Mouse (Mus musculus): ENCODE measurements around the gene S100a3. TPM values are rescaled to one million over a fixed set of nuclear protein-coding genes. Genes with fewer than 3 reads are reported as not detected.

S100a3 gene
- polyA plus RNA-seq, 1 experiment from 2014 or later, result not detected

GRCm38 (mm10) chr3:90615415-90615814 is 55.0 kb downstream of the S100a3 start:
- H3K36me3 ChIP-seq (ENCODE audit: control insufficient read depth, insufficient read depth, low read length), result no peaks in the 10 kb centered on the region
- H3K9ac ChIP-seq (ENCODE audit: low read length), result no peak overlapping the region
- H3K4me3 ChIP-seq (ENCODE audit: low read depth, low read length), result no peak overlapping the region
- 13% methylated on average over 7 of the region's 7 CpGs for WGBS
- no peak overlapping the region for H3K27ac ChIP-seq (ENCODE audit: low read depth, low read length)
- H3K9me3 ChIP-seq (ENCODE audit: control insufficient read depth, low read length), result peaks cover 3% of the 10 kb centered on the region; the same call in 1 of the 2 replicates
- DNase-seq (ENCODE audit: low spot score) (peak; percentile 63), ATAC-seq (replicated peaks; ENCODE audit: low FRiP score) (peak; percentile 53)
- no peak overlapping the region for H3K4me2 ChIP-seq (ENCODE audit: low read depth, low read length, severe bottlenecking)
- no peaks in the 10 kb centered on the region; the same call in 1 of the 2 replicates for H3K27me3 ChIP-seq (ENCODE audit: control insufficient read depth, insufficient read depth, low read length)
- H3K4me1 ChIP-seq (replicated peaks; ENCODE audit: control insufficient read depth, insufficient read depth, low read length), result peaks cover 5% of the 10 kb centered on the region; the same call in 1 of the 2 replicates

DNA sequence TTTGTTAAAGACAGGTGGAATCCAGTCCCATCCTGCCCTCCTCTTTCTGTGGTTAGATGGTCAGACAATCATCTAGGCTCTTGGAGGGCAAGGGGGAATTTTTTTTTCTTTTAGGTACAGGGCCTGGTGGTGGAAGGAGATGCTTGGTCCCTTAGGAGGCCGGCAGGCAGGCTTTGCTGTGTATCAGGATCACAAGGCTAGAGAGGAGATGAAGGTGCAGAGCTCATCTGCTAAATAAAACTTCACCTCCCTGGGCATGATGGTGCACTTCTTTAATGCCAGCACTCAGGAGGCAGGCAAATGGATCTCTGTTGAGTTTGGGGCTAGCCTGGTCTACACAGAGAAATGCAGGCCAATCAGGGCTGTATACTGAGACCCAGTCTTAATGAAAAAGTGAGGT is 55.5 kb downstream of the S100a3 start:
- Histone ChIP-seq H3K9ac (ENCODE audit: low read length) (no peak overlapping the region), H3K27ac (ENCODE audit: low read depth, low read length) (no peak overlapping the region), H3K4me2 (ENCODE audit: low read depth, low read length, severe bottlenecking) (no peak overlapping the region), H3K4me3 (ENCODE audit: low read depth, low read length) (no peak overlapping the region), H3K4me1 (replicated peaks; ENCODE audit: control insufficient read depth, insufficient read depth, low read length) (peaks cover 5% of the 10 kb centered on the region; the same call in 1 of the 2 replicates), H3K9me3 (ENCODE audit: control insufficient read depth, low read length) (peaks cover 3% of the 10 kb centered on the region; the same call in 1 of the 2 replicates), H3K36me3 (ENCODE audit: control insufficient read depth, insufficient read depth, low read length) (no peaks in the 10 kb centered on the region), H3K27me3 (ENCODE audit: control insufficient read depth, insufficient read depth, low read length) (no peaks in the 10 kb centered on the region; the same call in 1 of the 2 replicates)
- 87% methylated on average over 1 of the region's 1 CpGs for WGBS
- DNase-seq (ENCODE audit: low spot score) (no peak), ATAC-seq (replicated peaks; ENCODE audit: low FRiP score) (no peak)

DNA sequence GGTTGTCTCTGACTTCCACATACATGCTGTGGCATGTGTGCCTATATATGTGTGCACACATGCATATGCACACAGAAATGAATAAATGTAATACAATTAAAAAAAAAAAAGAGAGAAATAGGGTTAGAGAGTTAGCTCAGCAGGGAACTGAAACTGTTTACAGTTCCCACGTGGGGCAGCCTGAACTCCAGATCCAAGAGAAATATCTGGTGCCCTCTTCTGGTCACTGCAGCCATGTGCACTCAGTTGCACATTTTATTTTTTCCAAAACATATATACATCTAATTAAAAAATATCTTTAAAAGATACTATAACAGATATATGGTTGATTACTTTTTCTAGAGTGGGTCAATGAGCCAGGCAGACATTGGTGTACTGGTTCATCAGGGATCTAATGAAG is 57.2 kb downstream of the S100a3 start:
- peaks cover 5% of the 10 kb centered on the region; the same call in 1 of the 2 replicates for H3K4me1 ChIP-seq (replicated peaks; ENCODE audit: control insufficient read depth, insufficient read depth, low read length)
- WGBS, result 24% methylated on average over 1 of the region's 1 CpGs
- no peak for ATAC-seq (replicated peaks; ENCODE audit: low FRiP score)

GRCm38 (mm10) chr3:90621552-90621951 is 61.2 kb downstream of the S100a3 start:
- Histone ChIP-seq H3K9ac (ENCODE audit: low read length) (no peak overlapping the region), H3K4me1 (replicated peaks; ENCODE audit: control insufficient read depth, insufficient read depth, low read length) (peaks cover 9% of the 10 kb centered on the region; the same call in 1 of the 2 replicates), H3K36me3 (ENCODE audit: control insufficient read depth, insufficient read depth, low read length) (no peaks in the 10 kb centered on the region), H3K4me2 (ENCODE audit: low read depth, low read length, severe bottlenecking) (no peak overlapping the region), H3K27me3 (ENCODE audit: control insufficient read depth, insufficient read depth, low read length) (no peaks in the 10 kb centered on the region), H3K4me3 (ENCODE audit: low read depth, low read length) (no peak overlapping the region), H3K27ac (ENCODE audit: low read depth, low read length) (no peak overlapping the region), H3K9me3 (ENCODE audit: control insufficient read depth, low read length) (peaks cover 3% of the 10 kb centered on the region; the same call in 1 of the 2 replicates)
- ATAC-seq (replicated peaks; ENCODE audit: low FRiP score) (no peak), DNase-seq (ENCODE audit: low spot score) (no peak)
- 56% methylated on average over 7 of the region's 7 CpGs for WGBS

More for the DNA sequence above, 57.2 kb downstream of the S100a3 start:
- no peak for DNase-seq (ENCODE audit: low spot score)
- no peaks in the 10 kb centered on the region; the same call in 1 of the 2 replicates for H3K27me3 ChIP-seq (ENCODE audit: control insufficient read depth, insufficient read depth, low read length)
- H3K4me2 ChIP-seq (ENCODE audit: low read depth, low read length, severe bottlenecking), result no peak overlapping the region
- H3K36me3 ChIP-seq (ENCODE audit: control insufficient read depth, insufficient read depth, low read length), result no peaks in the 10 kb centered on the region
- no peak overlapping the region for H3K27ac ChIP-seq (ENCODE audit: low read depth, low read length)
- H3K4me3 ChIP-seq (ENCODE audit: low read depth, low read length), result no peak overlapping the region
- no peak overlapping the region for H3K9ac ChIP-seq (ENCODE audit: low read length)
- H3K9me3 ChIP-seq (ENCODE audit: control insufficient read depth, low read length), result peaks cover 3% of the 10 kb centered on the region; the same call in 1 of the 2 replicates

- peak; percentile 72 for DNase-seq (ENCODE audit: low spot score)
- no peak overlapping the region for H3K4me3 ChIP-seq (ENCODE audit: low read depth, low read length)
Observed at GRCm38 (mm10) chr3:90623435-90624071, 63.2 kb downstream of the S100a3 start.

DNA sequence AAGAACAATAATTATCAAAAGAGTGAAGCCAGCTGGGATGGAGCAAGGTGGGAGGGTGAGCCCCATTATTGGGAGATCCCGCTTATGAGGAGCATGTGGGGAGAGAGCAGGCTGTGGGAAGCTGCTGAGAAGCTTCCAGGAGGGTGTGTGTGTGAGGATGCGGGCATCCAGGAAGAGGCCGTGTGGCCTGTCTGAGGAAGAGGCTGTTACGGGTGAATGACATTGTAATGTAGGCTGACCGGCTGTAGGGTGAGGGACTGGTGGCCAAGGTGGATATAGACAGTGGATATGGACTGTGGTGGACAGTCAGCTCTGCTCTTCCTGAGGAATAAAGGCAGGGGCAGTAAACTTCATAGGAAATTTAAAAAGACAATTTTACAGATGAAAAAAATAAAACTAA is 65.1 kb downstream of the S100a3 start:
- Histone ChIP-seq H3K9me3 (ENCODE audit: control insufficient read depth, low read length) (no peaks in the 10 kb centered on the region), H3K27me3 (ENCODE audit: control insufficient read depth, insufficient read depth, low read length) (no peaks in the 10 kb centered on the region), H3K4me1 (replicated peaks; ENCODE audit: control insufficient read depth, insufficient read depth, low read length) (peaks cover 9% of the 10 kb centered on the region; the same call in 1 of the 2 replicates), H3K27ac (ENCODE audit: low read depth, low read length) (no peak overlapping the region), H3K9ac (ENCODE audit: low read length) (no peak overlapping the region), H3K4me3 (ENCODE audit: low read depth, low read length) (no peak overlapping the region), H3K4me2 (ENCODE audit: low read depth, low read length, severe bottlenecking) (no peak overlapping the region), H3K36me3 (ENCODE audit: control insufficient read depth, insufficient read depth, low read length) (no peaks in the 10 kb centered on the region)
- WGBS, result 82% methylated on average over 5 of the region's 5 CpGs
- no peak for DNase-seq (ENCODE audit: low spot score)
- no peak for ATAC-seq (replicated peaks; ENCODE audit: low FRiP score)

More at GRCm38 (mm10) chr3:90623435-90624071, 63.2 kb downstream of the S100a3 start:
- 18% methylated on average over 2 of the region's 2 CpGs for WGBS
- H3K27ac ChIP-seq (ENCODE audit: low read depth, low read length), result peak overlapping the region; percentile 27
- no peaks in the 10 kb centered on the region for H3K27me3 ChIP-seq (ENCODE audit: control insufficient read depth, insufficient read depth, low read length)
- H3K4me1 ChIP-seq (replicated peaks; ENCODE audit: control insufficient read depth, insufficient read depth, low read length), result peaks cover 9% of the 10 kb centered on the region; the same call in 1 of the 2 replicates
- H3K4me2 ChIP-seq (ENCODE audit: low read depth, low read length, severe bottlenecking), result no peak overlapping the region
- H3K9me3 ChIP-seq (ENCODE audit: control insufficient read depth, low read length), result no peaks in the 10 kb centered on the region
- H3K36me3 ChIP-seq (ENCODE audit: control insufficient read depth, insufficient read depth, low read length), result no peaks in the 10 kb centered on the region
- H3K9ac ChIP-seq (ENCODE audit: low read length), result no peak overlapping the region
- peak; percentile 72 for ATAC-seq (replicated peaks; ENCODE audit: low FRiP score)

DNA sequence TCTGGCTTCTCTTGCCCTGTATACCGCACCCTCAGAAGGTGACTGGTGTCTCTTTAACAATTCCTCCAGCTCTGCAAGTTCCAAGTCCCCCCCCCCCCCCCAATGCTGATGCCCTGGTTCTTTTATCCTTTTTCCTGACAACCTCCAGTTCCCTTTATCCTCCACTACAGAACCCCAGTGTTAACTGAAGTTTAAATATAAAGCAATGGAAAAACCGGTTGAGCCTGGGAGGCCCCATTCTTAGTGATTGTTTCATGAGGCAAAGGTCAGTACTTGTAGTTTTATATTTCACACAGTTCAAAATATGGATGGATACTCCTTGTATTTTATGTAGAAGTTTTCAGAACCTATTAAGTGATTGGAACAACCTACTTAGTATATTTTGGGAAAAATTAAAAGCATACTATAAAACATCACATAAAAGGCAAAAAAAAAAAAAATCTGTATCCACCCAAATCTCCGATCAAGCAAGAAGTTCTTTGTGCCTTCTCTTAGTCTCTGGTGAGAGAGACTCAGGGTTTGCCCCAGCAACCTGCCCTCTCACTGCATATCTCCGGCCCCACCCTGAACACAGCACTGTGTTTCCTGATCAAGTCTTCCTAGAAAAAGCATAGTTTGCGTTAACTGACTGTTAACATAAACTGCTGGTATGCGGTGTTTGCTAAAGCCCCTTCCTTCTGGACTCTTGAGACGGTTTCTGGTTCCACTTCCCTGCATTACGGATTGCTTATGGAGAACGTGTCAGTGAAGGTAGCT is 66.1 kb downstream of the S100a3 start:
- Histone ChIP-seq H3K4me2 (ENCODE audit: low read depth, low read length, severe bottlenecking) (no peak overlapping the region), H3K9me3 (ENCODE audit: control insufficient read depth, low read length) (no peaks in the 10 kb centered on the region), H3K4me3 (ENCODE audit: low read depth, low read length) (no peak overlapping the region), H3K27me3 (ENCODE audit: control insufficient read depth, insufficient read depth, low read length) (no peaks in the 10 kb centered on the region), H3K36me3 (ENCODE audit: control insufficient read depth, insufficient read depth, low read length) (no peaks in the 10 kb centered on the region), H3K27ac (ENCODE audit: low read depth, low read length) (no peak overlapping the region), H3K4me1 (replicated peaks; ENCODE audit: control insufficient read depth, insufficient read depth, low read length) (peaks cover 9% of the 10 kb centered on the region; the same call in 1 of the 2 replicates), H3K9ac (ENCODE audit: low read length) (no peak overlapping the region)
- WGBS, result 81% methylated on average over 9 of the region's 9 CpGs
- ATAC-seq (replicated peaks; ENCODE audit: low FRiP score) (no peak), DNase-seq (ENCODE audit: low spot score) (peak; percentile 25)

GRCm38 (mm10) chr3:90627366-90627765 is 67.0 kb downstream of the S100a3 start:
- Histone ChIP-seq H3K36me3 (ENCODE audit: control insufficient read depth, insufficient read depth, low read length) (no peaks in the 10 kb centered on the region), H3K4me3 (ENCODE audit: low read depth, low read length) (no peak overlapping the region), H3K27ac (ENCODE audit: low read depth, low read length) (no peak overlapping the region), H3K27me3 (ENCODE audit: control insufficient read depth, insufficient read depth, low read length) (no peaks in the 10 kb centered on the region), H3K4me2 (ENCODE audit: low read depth, low read length, severe bottlenecking) (no peak overlapping the region), H3K4me1 (replicated peaks; ENCODE audit: control insufficient read depth, insufficient read depth, low read length) (peaks cover 9% of the 10 kb centered on the region; the same call in 1 of the 2 replicates), H3K9ac (ENCODE audit: low read length) (no peak overlapping the region), H3K9me3 (ENCODE audit: control insufficient read depth, low read length) (no peaks in the 10 kb centered on the region)
- ATAC-seq (replicated peaks; ENCODE audit: low FRiP score) (no peak), DNase-seq (ENCODE audit: low spot score) (peak; percentile 13)
- WGBS, result 93% methylated on average over 5 of the region's 5 CpGs

All from forebrain, embryonic 11.5 days (tissue).